Mouse (Mus musculus) liver, adult 2 months (tissue): ENCODE data around the gene Plet1.

ENCODE experiments used
- CTCF ChIP-seq: fragments of 200-500 bp; IDR thresholded peaks from 2 replicates; pipeline ENCODE4 v1.5.1; 2011; ENCODE audit warnings: low read depth, low read length, control low read depth
- POLR2A ChIP-seq: fragments of 200-500 bp; IDR thresholded peaks from 2 replicates; pipeline ENCODE4 v1.6.1; 2011; ENCODE audit warnings: low read length, control low read depth; ENCODE audit not compliant: insufficient read depth; ENCODE audit errors: extremely low read depth

- TF ChIP-seq POLR2A (no peak), CTCF (no peak)
Measured at GRCm38 (mm10) chr9:50548936-50549335, 54.6 kb downstream of the Plet1 start.
